Mouse (Mus musculus): Measurements from ENCODE around the gene Ppp1r12b. TPM values are rescaled to one million over a fixed set of nuclear protein-coding genes. Genes with fewer than 3 reads are reported as not detected.
A peak's percentile ranks its signal among the peaks of the same experiment; 100 is the strongest.

Ppp1r12b gene
- polyA plus RNA-seq, 1 experiment from 2014 or later = 11.8 TPM

GRCm38 (mm10) chr1:134759133-134759532 is 196.6 kb downstream of the Ppp1r12b start:
- no peak overlapping the region for H3K4me2 ChIP-seq (ENCODE audit: low read depth, low read length)
- H3K9ac ChIP-seq (ENCODE audit: low read depth, low read length) = no peak overlapping the region
- ATAC-seq (ENCODE audit: low read depth) = no peak
- H3K36me3 ChIP-seq (ENCODE audit: control insufficient read depth, insufficient read depth, low read length) = no peaks in the 10 kb centered on the region; the same call in 1 of the 2 replicates
- no peak overlapping the region for H3K27ac ChIP-seq (replicated peaks; ENCODE audit: low read depth, low read length)
- H3K27me3 ChIP-seq (replicated peaks; ENCODE audit: control insufficient read depth, insufficient read depth, low read length) = no peaks in the 10 kb centered on the region
- no peak for DNase-seq (ENCODE audit: low spot score)
- peaks cover 4% of the 10 kb centered on the region for H3K4me1 ChIP-seq (ENCODE audit: control insufficient read depth, insufficient read depth, low read length)
- H3K4me3 ChIP-seq (ENCODE audit: low read depth, low read length) = no peak overlapping the region
- no peaks in the 10 kb centered on the region for H3K9me3 ChIP-seq (ENCODE audit: control insufficient read depth, low read length)
- 85% methylated on average over 6 of the region's 6 CpGs for WGBS

DNA sequence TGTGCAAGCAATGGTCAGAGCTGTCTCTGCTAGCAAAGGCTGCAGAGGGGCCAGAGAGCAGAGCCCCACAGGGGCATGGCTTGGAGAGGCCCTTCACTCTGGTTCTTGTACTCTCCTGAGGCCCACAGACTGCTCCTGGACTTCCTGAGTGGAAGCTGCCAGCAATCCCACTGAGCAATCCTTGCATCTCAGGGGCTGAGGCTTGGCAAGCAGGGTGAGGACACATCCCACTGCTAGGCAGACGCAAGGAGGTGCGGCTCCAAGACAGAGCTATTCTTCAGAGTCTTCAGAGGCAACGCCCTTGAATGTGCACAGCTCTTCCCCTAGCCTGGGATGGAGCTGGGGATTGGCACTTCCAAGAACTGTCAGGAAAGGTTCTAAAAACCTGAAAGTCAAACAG is 198.5 kb downstream of the Ppp1r12b start:
- Histone ChIP-seq H3K9ac (ENCODE audit: low read depth, low read length) (no peak overlapping the region), H3K4me3 (ENCODE audit: low read depth, low read length) (no peak overlapping the region), H3K4me2 (ENCODE audit: low read depth, low read length) (no peak overlapping the region), H3K27ac (replicated peaks; ENCODE audit: low read depth, low read length) (no peak overlapping the region), H3K4me1 (ENCODE audit: control insufficient read depth, insufficient read depth, low read length) (peaks cover 13% of the 10 kb centered on the region), H3K27me3 (replicated peaks; ENCODE audit: control insufficient read depth, insufficient read depth, low read length) (no peaks in the 10 kb centered on the region), H3K36me3 (ENCODE audit: control insufficient read depth, insufficient read depth, low read length) (no peaks in the 10 kb centered on the region; the same call in 1 of the 2 replicates), H3K9me3 (ENCODE audit: control insufficient read depth, low read length) (no peaks in the 10 kb centered on the region)
- DNase-seq (ENCODE audit: low spot score) (no peak), ATAC-seq (ENCODE audit: low read depth) (no peak)
- WGBS = 79% methylated on average over 3 of the region's 3 CpGs

- Histone ChIP-seq H3K27ac (replicated peaks; ENCODE audit: low read depth, low read length) (no peak overlapping the region), H3K9me3 (ENCODE audit: control insufficient read depth, low read length) (no peaks in the 10 kb centered on the region), H3K9ac (ENCODE audit: low read depth, low read length) (no peak overlapping the region), H3K4me3 (ENCODE audit: low read depth, low read length) (no peak overlapping the region), H3K36me3 (ENCODE audit: control insufficient read depth, insufficient read depth, low read length) (no peaks in the 10 kb centered on the region; the same call in 1 of the 2 replicates), H3K27me3 (replicated peaks; ENCODE audit: control insufficient read depth, insufficient read depth, low read length) (no peaks in the 10 kb centered on the region), H3K4me2 (ENCODE audit: low read depth, low read length) (no peak overlapping the region), H3K4me1 (ENCODE audit: control insufficient read depth, insufficient read depth, low read length) (peaks cover 18% of the 10 kb centered on the region)
- no peak for ATAC-seq (ENCODE audit: low read depth)
- WGBS = 74% methylated on average over 10 of the region's 10 CpGs
- DNase-seq (ENCODE audit: low spot score) = no peak
Measured at GRCm38 (mm10) chr1:134756190-134756873, 199.4 kb downstream of the Ppp1r12b start.

DNA sequence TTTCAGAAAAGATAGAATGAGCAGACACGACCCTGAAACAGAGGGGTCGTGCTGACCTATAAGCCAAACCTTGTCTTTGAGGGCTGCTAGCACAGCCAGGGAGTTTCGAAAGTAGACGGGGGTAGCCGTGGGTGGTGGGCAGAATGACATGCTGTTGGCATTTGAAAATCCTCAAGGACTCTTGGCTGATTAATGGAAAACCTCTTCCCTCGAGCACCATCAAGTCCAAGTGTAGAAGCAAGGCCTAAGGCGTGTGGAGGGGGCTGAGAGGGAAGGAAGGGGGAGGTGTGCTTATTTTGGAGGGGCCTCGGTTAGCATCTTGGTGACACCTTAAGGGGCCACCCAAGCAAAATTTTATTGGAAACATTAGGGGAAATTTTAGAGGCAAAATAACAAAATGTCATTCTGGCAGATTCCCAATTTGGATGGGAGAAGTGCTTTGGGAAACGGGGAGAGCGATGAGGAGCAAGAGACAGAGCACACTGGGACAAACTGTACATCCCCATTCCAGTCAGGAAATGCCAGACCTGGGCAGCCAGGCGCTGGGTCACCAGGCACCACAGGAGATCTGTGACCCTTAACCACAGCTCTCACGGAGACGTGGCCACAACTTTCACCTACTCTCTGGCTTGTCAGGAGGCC is 200.1 kb downstream of the Ppp1r12b start:
- H3K9me3 ChIP-seq (ENCODE audit: control insufficient read depth, low read length) = no peaks in the 10 kb centered on the region
- H3K4me1 ChIP-seq (ENCODE audit: control insufficient read depth, insufficient read depth, low read length) = peaks cover 22% of the 10 kb centered on the region
- WGBS = 55% methylated on average over 13 of the region's 13 CpGs
- no peak overlapping the region for H3K4me3 ChIP-seq (ENCODE audit: low read depth, low read length)
- DNase-seq (ENCODE audit: low spot score) (peak; percentile 33), ATAC-seq (ENCODE audit: low read depth) (no peak)
- H3K4me2 ChIP-seq (ENCODE audit: low read depth, low read length) = no peak overlapping the region
- no peak overlapping the region for H3K9ac ChIP-seq (ENCODE audit: low read depth, low read length)
- no peak overlapping the region for H3K27ac ChIP-seq (replicated peaks; ENCODE audit: low read depth, low read length)
- no peaks in the 10 kb centered on the region; the same call in 1 of the 2 replicates for H3K36me3 ChIP-seq (ENCODE audit: control insufficient read depth, insufficient read depth, low read length)
- no peaks in the 10 kb centered on the region for H3K27me3 ChIP-seq (replicated peaks; ENCODE audit: control insufficient read depth, insufficient read depth, low read length)

DNA sequence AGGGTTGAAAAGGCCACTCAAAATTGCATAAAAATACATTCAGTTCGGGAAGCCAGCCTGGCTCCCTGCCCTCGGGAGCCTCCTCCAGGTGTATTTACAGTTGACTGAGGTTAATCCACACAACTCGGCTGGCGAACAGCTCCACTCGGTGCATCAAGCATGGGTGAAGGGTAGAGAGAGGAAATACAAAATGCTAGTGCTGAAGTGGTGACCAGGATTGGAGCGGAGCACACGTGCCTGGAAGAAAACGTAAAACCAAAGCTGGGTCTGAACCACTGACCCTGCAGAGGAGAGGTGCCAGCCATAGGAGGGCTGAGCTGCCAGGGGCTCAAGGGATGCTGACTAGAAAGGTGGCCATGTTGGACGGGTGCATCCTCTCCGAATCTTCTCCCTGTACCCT is 200.9 kb downstream of the Ppp1r12b start:
- Histone ChIP-seq H3K27ac (replicated peaks; ENCODE audit: low read depth, low read length) (no peak overlapping the region), H3K36me3 (ENCODE audit: control insufficient read depth, insufficient read depth, low read length) (no peaks in the 10 kb centered on the region; the same call in 1 of the 2 replicates), H3K27me3 (replicated peaks; ENCODE audit: control insufficient read depth, insufficient read depth, low read length) (no peaks in the 10 kb centered on the region), H3K9ac (ENCODE audit: low read depth, low read length) (no peak overlapping the region), H3K4me3 (ENCODE audit: low read depth, low read length) (no peak overlapping the region), H3K4me2 (ENCODE audit: low read depth, low read length) (no peak overlapping the region), H3K4me1 (ENCODE audit: control insufficient read depth, insufficient read depth, low read length) (peaks cover 29% of the 10 kb centered on the region), H3K9me3 (ENCODE audit: control insufficient read depth, low read length) (no peaks in the 10 kb centered on the region)
- ATAC-seq (ENCODE audit: low read depth) (no peak), DNase-seq (ENCODE audit: low spot score) (no peak)
- 62% methylated on average over 10 of the region's 10 CpGs for WGBS

DNA sequence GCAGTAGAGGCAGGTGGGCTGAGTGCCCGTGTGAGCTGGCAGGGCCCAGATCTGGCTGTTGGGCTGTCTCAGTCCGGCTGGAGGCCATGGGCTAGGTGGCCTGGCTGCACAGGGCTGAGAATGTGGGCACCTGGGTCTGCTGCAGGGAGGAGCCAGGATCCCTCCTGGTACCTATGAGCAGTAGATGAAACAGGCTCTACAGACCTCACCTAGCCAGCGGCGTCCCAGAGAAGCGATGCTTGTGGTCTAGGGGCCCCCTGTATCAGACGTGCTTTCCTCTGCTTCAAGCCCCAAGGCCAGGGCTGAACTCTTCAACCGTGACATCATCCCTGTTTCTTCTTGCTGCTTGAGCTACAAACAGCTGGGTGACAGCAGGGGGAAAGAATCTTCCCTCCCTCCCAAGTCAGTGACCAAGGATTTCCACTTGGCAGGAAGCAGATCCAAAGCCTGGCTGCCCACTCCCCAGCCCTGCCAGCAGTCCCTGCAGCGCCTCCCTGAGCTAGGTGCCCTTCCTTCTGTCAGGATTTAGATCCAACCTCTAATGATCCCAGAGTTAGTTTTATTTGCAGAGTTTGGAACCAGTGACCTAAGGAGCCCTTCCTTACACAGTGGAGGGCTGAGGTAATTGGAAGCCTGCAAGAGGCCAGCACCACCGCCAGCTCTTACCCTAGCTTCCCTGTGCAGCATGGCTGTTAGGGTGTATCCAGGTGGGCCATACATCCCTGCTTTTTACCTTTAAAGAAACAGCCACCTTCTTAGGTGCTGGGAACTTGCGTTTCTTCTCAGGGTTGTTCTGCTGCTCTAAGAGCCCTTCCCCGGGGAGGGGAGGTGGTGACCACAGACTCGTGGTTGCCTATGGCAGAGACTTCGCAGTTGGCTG is 201.8 kb downstream of the Ppp1r12b start:
- no peaks in the 10 kb centered on the region for H3K27me3 ChIP-seq (replicated peaks; ENCODE audit: control insufficient read depth, insufficient read depth, low read length)
- H3K4me1 ChIP-seq (ENCODE audit: control insufficient read depth, insufficient read depth, low read length) = peaks cover 33% of the 10 kb centered on the region
- ATAC-seq (ENCODE audit: low read depth) = peak; percentile 79
- 47% methylated on average over 13 of the region's 13 CpGs for WGBS
- H3K27ac ChIP-seq (replicated peaks; ENCODE audit: low read depth, low read length) = peak overlapping the region; percentile 53; the same call in 1 of the 2 replicates
- DNase-seq (ENCODE audit: low spot score) = peak; percentile 90
- H3K4me2 ChIP-seq (ENCODE audit: low read depth, low read length) = no peak overlapping the region
- H3K9me3 ChIP-seq (ENCODE audit: control insufficient read depth, low read length) = no peaks in the 10 kb centered on the region
- no peak overlapping the region for H3K4me3 ChIP-seq (ENCODE audit: low read depth, low read length)
- H3K9ac ChIP-seq (ENCODE audit: low read depth, low read length) = no peak overlapping the region
- H3K36me3 ChIP-seq (ENCODE audit: control insufficient read depth, insufficient read depth, low read length) = no peaks in the 10 kb centered on the region

DNA sequence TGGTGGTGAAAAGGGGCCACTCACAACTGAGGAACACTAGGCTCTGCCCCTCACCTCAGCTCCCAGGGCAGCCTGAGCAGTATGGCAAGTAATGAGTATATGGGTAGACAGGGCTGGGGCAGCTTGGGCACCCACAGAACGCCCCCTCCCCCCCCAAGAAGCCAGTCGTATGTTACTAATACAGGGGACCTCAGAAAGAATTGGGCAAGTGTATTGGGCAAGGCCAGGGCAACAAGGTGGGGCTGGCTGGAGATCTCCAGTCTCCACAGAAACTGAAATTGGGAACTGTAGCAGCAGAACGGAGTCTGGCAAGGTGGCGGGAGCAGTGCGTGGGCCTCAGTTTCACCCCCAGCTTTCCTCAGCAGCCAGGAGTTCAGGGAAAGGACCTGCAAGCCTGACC is 203.3 kb downstream of the Ppp1r12b start:
- ATAC-seq (ENCODE audit: low read depth) = no peak
- H3K36me3 ChIP-seq (ENCODE audit: control insufficient read depth, insufficient read depth, low read length) = no peaks in the 10 kb centered on the region
- no peak for DNase-seq (ENCODE audit: low spot score)
- no peak overlapping the region for H3K4me2 ChIP-seq (ENCODE audit: low read depth, low read length)
- no peaks in the 10 kb centered on the region for H3K9me3 ChIP-seq (ENCODE audit: control insufficient read depth, low read length)
- H3K27ac ChIP-seq (replicated peaks; ENCODE audit: low read depth, low read length) = no peak overlapping the region
- no peak overlapping the region for H3K9ac ChIP-seq (ENCODE audit: low read depth, low read length)
- no peak overlapping the region for H3K4me3 ChIP-seq (ENCODE audit: low read depth, low read length)
- peaks cover 36% of the 10 kb centered on the region for H3K4me1 ChIP-seq (ENCODE audit: control insufficient read depth, insufficient read depth, low read length)
- no peaks in the 10 kb centered on the region for H3K27me3 ChIP-seq (replicated peaks; ENCODE audit: control insufficient read depth, insufficient read depth, low read length)
- 81% methylated on average over 5 of the region's 5 CpGs for WGBS

GRCm38 (mm10) chr1:134749889-134750288 is 205.9 kb downstream of the Ppp1r12b start:
- no peaks in the 10 kb centered on the region for H3K36me3 ChIP-seq (ENCODE audit: control insufficient read depth, insufficient read depth, low read length)
- H3K4me1 ChIP-seq (ENCODE audit: control insufficient read depth, insufficient read depth, low read length) = peaks cover 38% of the 10 kb centered on the region

More at GRCm38 (mm10) chr1:134749889-134750288, 205.9 kb downstream of the Ppp1r12b start:
- no peak overlapping the region for H3K9ac ChIP-seq (ENCODE audit: low read depth, low read length)
- DNase-seq (ENCODE audit: low spot score) = peak; percentile 69
- 0 out of 2 replicates have a peak, but pooled peaks have one; percentile 19 for ATAC-seq (ENCODE audit: low read depth)
- no peak overlapping the region for H3K4me2 ChIP-seq (ENCODE audit: low read depth, low read length)
- H3K27ac ChIP-seq (replicated peaks; ENCODE audit: low read depth, low read length) = no peak overlapping the region
- no peaks in the 10 kb centered on the region for H3K9me3 ChIP-seq (ENCODE audit: control insufficient read depth, low read length)
- H3K27me3 ChIP-seq (replicated peaks; ENCODE audit: control insufficient read depth, insufficient read depth, low read length) = no peaks in the 10 kb centered on the region
- no peak overlapping the region for H3K4me3 ChIP-seq (ENCODE audit: low read depth, low read length)
- 71% methylated on average over 7 of the region's 7 CpGs for WGBS
